Mouse (Mus musculus) ES-E14 (cell line): ENCODE data around the gene Ap3b1.

ENCODE experiments used
- CHD2 ChIP-seq: IDR thresholded peaks from 2 replicates; pipeline ENCODE4 v1.6.1; 2014; ENCODE audit warnings: mild to moderate bottlenecking, low read depth, low read length, inconsistent platforms
- HCFC1 ChIP-seq: IDR thresholded peaks from 2 replicates; pipeline ENCODE4 v1.6.1; 2012; ENCODE audit warnings: low read length, inconsistent platforms, borderline replicate concordance; ENCODE audit not compliant: insufficient read depth
- MAFK ChIP-seq: IDR thresholded peaks from 2 replicates; pipeline ENCODE4 v1.6.1; 2014; ENCODE audit warnings: mild to moderate bottlenecking, low read depth, low read length, inconsistent platforms; ENCODE audit not compliant: insufficient read depth
- ZC3H11A ChIP-seq: IDR thresholded peaks from 2 replicates; pipeline ENCODE4 v1.6.1; 2012; ENCODE audit warnings: low read depth, mild to moderate bottlenecking, inconsistent platforms, low read length, borderline replicate concordance
- ZNF384 ChIP-seq: IDR thresholded peaks from 2 replicates; pipeline ENCODE4 v1.6.1; 2012; ENCODE audit warnings: low read depth, low read length, inconsistent platforms

GRCm38 (mm10) chr13:94544211-94544610, 185.5 kb downstream of the Ap3b1 start:
- TF ChIP-seq MAFK (no peak), ZC3H11A (no peak), HCFC1 (no peak), ZNF384 (no peak), CHD2 (no peak)
